Mouse (Mus musculus) midbrain, embryonic 11.5 days (tissue): ENCODE measurements around the gene Lrrc9. TPM values are rescaled to one million over a fixed set of nuclear protein-coding genes. Genes with fewer than 3 reads are reported as not detected.

ENCODE experiments used
- ATAC-seq: fragments of 200-750 bp; cut with Nextera tagmentation; 2 replicates; pipeline ENCODE4 v1.8.0; 2017; ENCODE audit warnings: moderate TSS enrichment, moderate library complexity; ENCODE audit not compliant: low FRiP score
- DNase-seq: peaks from one replicate; pipeline ENCODE4 v3.0.0; 2015; ENCODE audit warnings: low spot score; ENCODE audit errors: missing footprints
- H3K27ac ChIP-seq: fragments of 300-500 bp; sonication (generic); 2 replicates; pipeline ENCODE4 v1.5.1; 2014; ENCODE audit warnings: low read depth, low read length
- H3K27me3 ChIP-seq: fragments of 300-500 bp; sonication (generic); 2 replicates; pipeline ENCODE4 v1.6.1; 2014; ENCODE audit warnings: mild to moderate bottlenecking, low read length, moderate library complexity, mixed read lengths; ENCODE audit not compliant: control insufficient read depth, insufficient read depth
- H3K36me3 ChIP-seq: fragments of 300-500 bp; sonication (generic); 2 replicates; pipeline ENCODE4 v1.6.1; 2014; ENCODE audit warnings: mild to moderate bottlenecking, low read length, moderate library complexity, mixed read lengths; ENCODE audit not compliant: control insufficient read depth, insufficient read depth
- H3K4me1 ChIP-seq: fragments of 300-500 bp; sonication (generic); 2 replicates; pipeline ENCODE4 v1.6.1; 2014; ENCODE audit warnings: low read length; ENCODE audit not compliant: control insufficient read depth, insufficient read depth
- H3K4me2 ChIP-seq: fragments of 300-500 bp; sonication (generic); 2 replicates; pipeline ENCODE4 v1.6.1; 2014; ENCODE audit warnings: mild to moderate bottlenecking, moderate library complexity
- H3K4me3 ChIP-seq: fragments of 300-500 bp; sonication (generic); 2 replicates; pipeline ENCODE4 v1.5.1; 2014; ENCODE audit warnings: low read depth, low read length
- H3K9ac ChIP-seq: fragments of 300-500 bp; sonication (generic); 2 replicates; pipeline ENCODE4 v1.6.1; 2014; ENCODE audit warnings: low read length
- H3K9me3 ChIP-seq: fragments of 300-500 bp; sonication (generic); 2 replicates; pipeline ENCODE4 v1.6.1; 2016; ENCODE audit warnings: low read length; ENCODE audit not compliant: control insufficient read depth
- WGBS: fragments of 180-500 bp; shearing (Covaris S2); extraction: QIAGEN DNeasy Blood & Tissue Kit; methylation state at CpG from one replicate; pipeline ENCODE4 v1.1.7; 2014; 5-methylcytosine and 5-hydroxymethylcytosine counted together
- polyA plus RNA-seq: library from polyadenylated mRNA; unstranded; fragments of >200 nt; fragmentation: Nextera tagmentation; extraction: Ambion mirVana; gene quantifications from 2 replicates; pipeline ENCODE4 v1.2.1, GENCODE M21; 2014

Lrrc9 gene
- polyA plus RNA-seq, 1 experiment from 2014 or later, result 1.9 TPM

GRCm38 (mm10) chr12:72422681-72423080, 19.0 kb upstream of the Lrrc9 start:
- Histone ChIP-seq H3K27me3 (no peaks in the 10 kb centered on the region), H3K9ac (no peak overlapping the region), H3K4me1 (no peaks in the 10 kb centered on the region), H3K36me3 (no peaks in the 10 kb centered on the region), H3K4me3 (no peak overlapping the region), H3K4me2 (no peak overlapping the region), H3K9me3 (no peaks in the 10 kb centered on the region), H3K27ac (no peak overlapping the region)
- no peak for DNase-seq
- 56% methylated on average over 4 of the region's 4 CpGs for WGBS
- ATAC-seq, result no peak

GRCm38 (mm10) chr12:72427722-72428126, 13.9 kb upstream of the Lrrc9 start:
- DNase-seq (peak; percentile 94), ATAC-seq (peak; percentile 74; the same call in 1 of the 2 replicates)
- H3K9me3 ChIP-seq, result no peaks in the 10 kb centered on the region
- no peak overlapping the region for H3K4me3 ChIP-seq
- no peaks in the 10 kb centered on the region for H3K27me3 ChIP-seq
- H3K27ac ChIP-seq, result no peak overlapping the region
- no peaks in the 10 kb centered on the region for H3K4me1 ChIP-seq
- no peak overlapping the region for H3K9ac ChIP-seq
- 33% methylated on average over 11 of the region's 11 CpGs for WGBS
- no peak overlapping the region; the same call in 1 of the 2 replicates for H3K4me2 ChIP-seq
- H3K36me3 ChIP-seq, result no peaks in the 10 kb centered on the region

GRCm38 (mm10) chr12:72432209-72432608, 9.5 kb upstream of the Lrrc9 start:
- no peak overlapping the region for H3K4me3 ChIP-seq
- no peak for ATAC-seq
- no peaks in the 10 kb centered on the region for H3K9me3 ChIP-seq
- no peak overlapping the region for H3K4me2 ChIP-seq
- H3K9ac ChIP-seq, result no peak overlapping the region
- H3K27me3 ChIP-seq, result no peaks in the 10 kb centered on the region
- H3K4me1 ChIP-seq, result no peaks in the 10 kb centered on the region; the same call in none of the 2 replicates
- no peak for DNase-seq
- H3K36me3 ChIP-seq, result no peaks in the 10 kb centered on the region
- no peak overlapping the region for H3K27ac ChIP-seq
- WGBS, result 89% methylated on average over 4 of the region's 4 CpGs

GRCm38 (mm10) chr12:72433241-72433865, 8.3 kb upstream of the Lrrc9 start:
- no peaks in the 10 kb centered on the region for H3K27me3 ChIP-seq
- DNase-seq (no peak), ATAC-seq (no peak)
- 76% methylated on average over 9 of the region's 9 CpGs for WGBS
- H3K27ac ChIP-seq, result no peak overlapping the region
- no peak overlapping the region for H3K9ac ChIP-seq
- H3K9me3 ChIP-seq, result no peaks in the 10 kb centered on the region
- no peaks in the 10 kb centered on the region; the same call in none of the 2 replicates for H3K4me1 ChIP-seq
- H3K4me2 ChIP-seq, result no peak overlapping the region
- H3K36me3 ChIP-seq, result no peaks in the 10 kb centered on the region
- H3K4me3 ChIP-seq, result no peak overlapping the region

GRCm38 (mm10) chr12:72437676-72438341, 3.9 kb upstream of the Lrrc9 start:
- Histone ChIP-seq H3K27ac (peak overlapping the region; percentile 65), H3K9me3 (no peaks in the 10 kb centered on the region), H3K27me3 (no peaks in the 10 kb centered on the region), H3K4me2 (no peak overlapping the region), H3K4me3 (no peak overlapping the region), H3K9ac (no peak overlapping the region), H3K36me3 (no peaks in the 10 kb centered on the region), H3K4me1 (peaks cover 11% of the 10 kb centered on the region)
- WGBS, result 58% methylated on average over 10 of the region's 10 CpGs
- DNase-seq (no peak), ATAC-seq (no peak)

- Histone ChIP-seq H3K27me3 (no peaks in the 10 kb centered on the region), H3K4me2 (no peak overlapping the region), H3K9me3 (no peaks in the 10 kb centered on the region), H3K4me1 (peaks cover 11% of the 10 kb centered on the region), H3K9ac (no peak overlapping the region), H3K4me3 (no peak overlapping the region), H3K36me3 (no peaks in the 10 kb centered on the region), H3K27ac (no peak overlapping the region)
- DNase-seq (no peak), ATAC-seq (no peak)
- 67% methylated on average over 6 of the region's 6 CpGs for WGBS
Measured at GRCm38 (mm10) chr12:72438961-72439480, 2.6 kb upstream of the Lrrc9 start.

- no peaks in the 10 kb centered on the region for H3K36me3 ChIP-seq
- H3K4me3 ChIP-seq, result no peak overlapping the region
- H3K27ac ChIP-seq, result no peak overlapping the region
- ATAC-seq (no peak), DNase-seq (no peak)
- no peaks in the 10 kb centered on the region for H3K9me3 ChIP-seq
- no peaks in the 10 kb centered on the region for H3K27me3 ChIP-seq
- no peak overlapping the region for H3K4me2 ChIP-seq
- no peaks in the 10 kb centered on the region for H3K4me1 ChIP-seq
- H3K9ac ChIP-seq, result no peak overlapping the region
- WGBS, result 87% methylated on average over 17 of the region's 17 CpGs
Measured at GRCm38 (mm10) chr12:72453941-72454340, 12.3 kb downstream of the Lrrc9 start.

GRCm38 (mm10) chr12:72461191-72461893, 19.7 kb downstream of the Lrrc9 start:
- WGBS, result 60% methylated on average over 11 of the region's 11 CpGs
- DNase-seq, result peak; percentile 91
- H3K9me3 ChIP-seq, result no peaks in the 10 kb centered on the region
- no peaks in the 10 kb centered on the region for H3K27me3 ChIP-seq
- ATAC-seq, result peak; percentile 35; the same call in 1 of the 2 replicates
- H3K4me2 ChIP-seq, result no peak overlapping the region
- no peaks in the 10 kb centered on the region for H3K36me3 ChIP-seq
- no peak overlapping the region for H3K9ac ChIP-seq
- H3K27ac ChIP-seq, result no peak overlapping the region
- no peak overlapping the region for H3K4me3 ChIP-seq
- no peaks in the 10 kb centered on the region for H3K4me1 ChIP-seq
